Comparison of ENCODE assay signal across 7 mouse cellular contexts in genomic region chr5:129886271-129886670, GRCm38 (mm10). TPM values are rescaled to one million over a fixed set of nuclear protein-coding genes. Genes with fewer than 3 reads are reported as not detected.
DNase-seq lines count a peak whose midpoint lies in the region; ATAC-seq and TF ChIP-seq lines count a peak whose summit lies in the region.

No protein-coding gene starts in this region.

- no peak for DNase-seq in spleen, adult 2 months (ENCODE audit: low read depth in 1 of 2, low spot score in 2 of 2)
- no peak for DNase-seq in spleen, adult 18-20 months
- peak; percentile 57 for DNase-seq in c-Kit-positive CD71-positive TER-119-negative erythroid progenitor cells, embryonic 14.5 days (ENCODE audit: low read depth)
- peak; percentile 35 for DNase-seq in hindbrain, embryonic 14.5 days (ENCODE audit: low spot score)
- DNase-seq in left cerebral cortex, adult 9 months (ENCODE audit: low spot score in 2 of 2) = no peak

- TF ChIP-seq POLR2A in spleen, adult 2 months (IDR thresholded peaks at IDR 0.05; ENCODE audit: low read depth, low read length) = no peak

- H3K9ac ChIP-seq in hindbrain, embryonic 14.5 days = peak overlapping the region; percentile 90
- peak overlapping the region; percentile 82 for H3K9ac ChIP-seq in midbrain, embryonic 12.5 days (replicated peaks)

- no peaks in the 10 kb centered on the region for H3K27me3 ChIP-seq in spleen, adult 2 months (ENCODE audit: control insufficient read depth, insufficient read depth, low read length)
- no peaks in the 10 kb centered on the region for H3K27me3 ChIP-seq in hindbrain, embryonic 14.5 days (ENCODE audit: control insufficient read depth, insufficient read depth, low read length)
- H3K27me3 ChIP-seq in midbrain, embryonic 12.5 days = no peaks in the 10 kb centered on the region

- peak overlapping the region; percentile 89 for H3K4me3 ChIP-seq in spleen, adult 2 months (ENCODE audit: extremely low read depth, insufficient read depth, insufficient read length)
- peak overlapping the region; percentile 97 for H3K4me3 ChIP-seq in hindbrain, embryonic 14.5 days (replicated peaks; ENCODE audit: low read length)
- peak overlapping the region; percentile 78 for H3K4me3 ChIP-seq in midbrain, embryonic 12.5 days

- H3K36me3 ChIP-seq in spleen, adult 2 months (ENCODE audit: control insufficient read depth, insufficient read depth, low read length) = peaks cover 15% of the 10 kb centered on the region
- H3K36me3 ChIP-seq in hindbrain, embryonic 14.5 days (replicated peaks; ENCODE audit: control insufficient read depth, insufficient read depth) = peaks cover 35% of the 10 kb centered on the region
- H3K36me3 ChIP-seq in midbrain, embryonic 12.5 days = peaks cover 28% of the 10 kb centered on the region

- ATAC-seq in hindbrain, embryonic 14.5 days (ENCODE audit: low FRiP score) = no peak
- no peak for ATAC-seq in midbrain, embryonic 12.5 days (ENCODE audit: low FRiP score, low read depth)
- ATAC-seq in granulocyte monocyte progenitor cell, adult 5-6 weeks (replicated peaks; ENCODE audit: poor library complexity, severe bottlenecking) = no peak

- H3K9me3 ChIP-seq in hindbrain, embryonic 14.5 days (ENCODE audit: control insufficient read depth, low read length) = no peaks in the 10 kb centered on the region
- no peaks in the 10 kb centered on the region for H3K9me3 ChIP-seq in midbrain, embryonic 12.5 days

- no peak for TF ChIP-seq CTCF in spleen, adult 2 months (IDR thresholded peaks at IDR 0.05; ENCODE audit: extremely low read depth, insufficient read depth, insufficient read length, insufficient replicate concordance)

- H3K27ac ChIP-seq in spleen, adult 2 months (ENCODE audit: insufficient read depth, low read length) = no peak overlapping the region
- H3K27ac ChIP-seq in hindbrain, embryonic 14.5 days = peak overlapping the region; percentile 93
- no peak overlapping the region for H3K27ac ChIP-seq in midbrain, embryonic 12.5 days (replicated peaks)

- WGBS in spleen, adult 2 months = 27% methylated on average over 10 of the region's 10 CpGs
- WGBS in hindbrain, embryonic 14.5 days = 43% methylated on average over 10 of the region's 10 CpGs
- WGBS in midbrain, embryonic 12.5 days = 52% methylated on average over 10 of the region's 10 CpGs

- H3K4me2 ChIP-seq in hindbrain, embryonic 14.5 days (replicated peaks) = peak overlapping the region; percentile 86
- H3K4me2 ChIP-seq in midbrain, embryonic 12.5 days (replicated peaks) = peak overlapping the region; percentile 90

- H3K4me1 ChIP-seq in spleen, adult 2 months (ENCODE audit: control insufficient read depth, insufficient read depth, insufficient read length) = peaks cover 5% of the 10 kb centered on the region; the same call in 1 of the 2 replicates
- H3K4me1 ChIP-seq in hindbrain, embryonic 14.5 days (replicated peaks; ENCODE audit: control insufficient read depth, insufficient read depth, low read length) = peaks cover 13% of the 10 kb centered on the region
- H3K4me1 ChIP-seq in midbrain, embryonic 12.5 days = peaks cover 19% of the 10 kb centered on the region

RNA-seq across cellular contexts. Expression of gene Chchd2, which starts 1.0 kb away (rescaled TPM):
- 274 and 522 TPM in 2 replicates for polyA plus RNA-seq in spleen, adult 2 months (2012; rRNA removed)
- 704 and 793 TPM in 2 replicates for polyA plus RNA-seq in hindbrain, embryonic 14.5 days (2014; fragmentation: Nextera tagmentation; extraction: Ambion mirVana)
- polyA plus RNA-seq in midbrain, embryonic 12.5 days (2016; fragmentation: Nextera tagmentation; extraction: Ambion mirVana) = 747 and 763 TPM in 2 replicates
- total RNA-seq in granulocyte monocyte progenitor cell, adult 5-6 weeks (2014; fragmentation: Nextera tagmentation) = 360 and 388 TPM in 2 replicates
- total RNA-seq in granulocyte monocyte progenitor cell, adult 5-6 weeks (2017) = 241 and 245 TPM in 2 replicates

RNA-seq across cellular contexts. Expression of gene Zbed5, which starts 9.3 kb away (rescaled TPM):
- polyA plus RNA-seq in spleen, adult 2 months (2012; rRNA removed) = 0.56 and 0.65 TPM in 2 replicates
- polyA plus RNA-seq in hindbrain, embryonic 14.5 days (2014; fragmentation: Nextera tagmentation; extraction: Ambion mirVana) = 16.4 and 17.0 TPM in 2 replicates
- 7.9 and 9.1 TPM in 2 replicates for polyA plus RNA-seq in midbrain, embryonic 12.5 days (2016; fragmentation: Nextera tagmentation; extraction: Ambion mirVana)
- total RNA-seq in granulocyte monocyte progenitor cell, adult 5-6 weeks (2014; fragmentation: Nextera tagmentation) = 1.2 and 3.1 TPM in 2 replicates
- total RNA-seq in granulocyte monocyte progenitor cell, adult 5-6 weeks (2017) = 1.9 and 4.2 TPM in 2 replicates

RNA-seq across cellular contexts. Expression of gene Phkg1, which starts 12.1 kb away (rescaled TPM):
- 0.13 and 0.14 TPM in 2 replicates for polyA plus RNA-seq in spleen, adult 2 months (2012; rRNA removed)
- 0.13 and 0.72 TPM in 2 replicates for polyA plus RNA-seq in hindbrain, embryonic 14.5 days (2014; fragmentation: Nextera tagmentation; extraction: Ambion mirVana)
- polyA plus RNA-seq in midbrain, embryonic 12.5 days (2016; fragmentation: Nextera tagmentation; extraction: Ambion mirVana) = 0.18 and 0.22 TPM in 2 replicates
- 0.36 TPM in 1 of 2 replicates, not detected in the other for total RNA-seq in granulocyte monocyte progenitor cell, adult 5-6 weeks (2014; fragmentation: Nextera tagmentation)
- 0.98 and 1.5 TPM in 2 replicates for total RNA-seq in granulocyte monocyte progenitor cell, adult 5-6 weeks (2017)

RNA-seq across cellular contexts. Expression of gene Nupr1l, which starts 22.1 kb away (rescaled TPM):
- polyA plus RNA-seq in spleen, adult 2 months (2012; rRNA removed) = 2.4 and 4.9 TPM in 2 replicates
- polyA plus RNA-seq in hindbrain, embryonic 14.5 days (2014; fragmentation: Nextera tagmentation; extraction: Ambion mirVana) = 3.4 and 3.8 TPM in 2 replicates
- polyA plus RNA-seq in midbrain, embryonic 12.5 days (2016; fragmentation: Nextera tagmentation; extraction: Ambion mirVana) = 6.2 and 9.8 TPM in 2 replicates
- 0.21 and 1.5 TPM in 2 replicates for total RNA-seq in granulocyte monocyte progenitor cell, adult 5-6 weeks (2014; fragmentation: Nextera tagmentation)
- total RNA-seq in granulocyte monocyte progenitor cell, adult 5-6 weeks (2017) = 0.34 and 0.72 TPM in 2 replicates

RNA-seq across cellular contexts. Expression of gene Sumf2, which starts 39.5 kb away (rescaled TPM):
- polyA plus RNA-seq in spleen, adult 2 months (2012; rRNA removed) = 9.5 and 11.5 TPM in 2 replicates
- 28.5 and 29.1 TPM in 2 replicates for polyA plus RNA-seq in hindbrain, embryonic 14.5 days (2014; fragmentation: Nextera tagmentation; extraction: Ambion mirVana)
- polyA plus RNA-seq in midbrain, embryonic 12.5 days (2016; fragmentation: Nextera tagmentation; extraction: Ambion mirVana) = 47.9 and 50.8 TPM in 2 replicates
- 17.1 and 31.7 TPM in 2 replicates for total RNA-seq in granulocyte monocyte progenitor cell, adult 5-6 weeks (2014; fragmentation: Nextera tagmentation)
- 22.6 and 24.5 TPM in 2 replicates for total RNA-seq in granulocyte monocyte progenitor cell, adult 5-6 weeks (2017)

Comparison
In these comparisons a context has a peak if more than half of its experiments do, and no peak if none do; other contexts are left out.
1. DNase-seq: peak in c-Kit-positive CD71-positive TER-119-negative erythroid progenitor cells, embryonic 14.5 days (single experiment) and hindbrain, embryonic 14.5 days (single experiment); none in spleen, adult 2 months (0 of 2), spleen, adult 18-20 months (0 of 2) and left cerebral cortex, adult 9 months (0 of 2).
2. Peak in every context shown above with its lines, with median percentiles within 50 percentile points of each other: H3K4me3 ChIP-seq.